Mouse (Mus musculus) neural tube, embryonic 10.5 days (tissue): ENCODE results near the gene Luc7l2.
A peak's percentile ranks its signal among the peaks of the same experiment; 100 is the strongest.
"Not testable (repeated sequence)": the region's sequence is repeated elsewhere in the genome, so short reads cannot be mapped to it uniquely, and the experiment has no call there.

Source experiments
- DNase-seq: peaks from one replicate; pipeline ENCODE4 v3.0.0-alpha.2; 2017; ENCODE audit warnings: low spot score; ENCODE audit errors: extremely low spot score

The Luc7l2 gene

GRCm38 (mm10) chr6:38551062-38551988 lies at the start of gene Luc7l2:
Gene Luc7l2, plus strand, starts transcription at chr6:38551334.
- peak; percentile 95 for DNase-seq

GRCm38 (mm10) chr6:38512096-38512495 lies 39.0 kb upstream of the Luc7l2 start:
- no peak for DNase-seq

GRCm38 (mm10) chr6:38512830-38513229 lies 38.3 kb upstream of the Luc7l2 start:
- no peak for DNase-seq

GRCm38 (mm10) chr6:38515201-38515600 lies 35.9 kb upstream of the Luc7l2 start:
- DNase-seq = no peak

GRCm38 (mm10) chr6:38523851-38524250 lies 27.3 kb upstream of the Luc7l2 start:
- no peak for DNase-seq

GRCm38 (mm10) chr6:38531211-38531820 lies 19.8 kb upstream of the Luc7l2 start:
- DNase-seq = no peak

GRCm38 (mm10) chr6:38532500-38533420 lies 18.4 kb upstream of the Luc7l2 start:
- DNase-seq = peak; percentile 61

- peak; percentile 96 for DNase-seq
These were observed 17.4 kb upstream of the Luc7l2 start, which contains the start of gene Fmc1 for GRCm38 (mm10) chr6:38533428-38534405. Gene Fmc1, plus strand, starts transcription at chr6:38533502.

- peak; percentile 100 for DNase-seq
These were observed 16.3 kb upstream of the Luc7l2 start for GRCm38 (mm10) chr6:38534640-38535365.

GRCm38 (mm10) chr6:38535366-38535690 lies 15.8 kb upstream of the Luc7l2 start:
- no peak for DNase-seq

GRCm38 (mm10) chr6:38535788-38536187 lies 15.3 kb upstream of the Luc7l2 start:
- no peak for DNase-seq

- DNase-seq = not testable (repeated sequence)
These were observed 7.0 kb upstream of the Luc7l2 start for GRCm38 (mm10) chr6:38544141-38544540.

GRCm38 (mm10) chr6:38547005-38547404 lies 4.1 kb upstream of the Luc7l2 start:
- not testable (repeated sequence) for DNase-seq

- no peak for DNase-seq
These were observed 3.4 kb upstream of the Luc7l2 start for GRCm38 (mm10) chr6:38547707-38548106.

- not testable (repeated sequence) for DNase-seq
These were observed 2.5 kb upstream of the Luc7l2 start for GRCm38 (mm10) chr6:38548595-38548994.

- not testable (repeated sequence) for DNase-seq
These were observed 1.3 kb upstream of the Luc7l2 start for GRCm38 (mm10) chr6:38549840-38550239.

GRCm38 (mm10) chr6:38550250-38551061 lies 678 bp upstream of the Luc7l2 start:
- no peak for DNase-seq

GRCm38 (mm10) chr6:38551989-38552635 lies 978 bp downstream of the Luc7l2 start:
- DNase-seq = peak; percentile 96
